Comparison of ENCODE assay signal across 24 mouse cellular contexts in the genomic region with DNA sequence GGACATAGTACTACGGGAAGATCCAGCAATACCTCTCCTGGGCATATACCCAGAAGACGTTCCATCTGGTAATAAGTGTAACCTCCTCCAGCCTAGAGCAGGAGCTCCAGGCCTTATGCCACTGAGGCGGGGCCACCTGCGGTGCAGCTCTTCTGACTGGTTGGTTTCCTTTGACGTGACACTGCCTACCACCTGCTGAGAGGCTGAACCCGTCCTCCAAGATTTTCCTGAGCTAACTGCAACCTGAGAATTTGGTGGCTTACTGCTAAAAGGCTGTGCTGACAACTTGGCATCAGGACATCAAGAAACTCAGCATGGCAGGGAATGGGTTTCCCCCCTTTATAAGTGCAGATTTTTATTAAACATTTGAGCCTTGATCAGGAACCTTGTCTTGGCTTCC. TPM values are rescaled to one million over a fixed set of nuclear protein-coding genes. Genes with fewer than 3 reads are reported as not detected.
"Had no signal": no experiment of that assay in that cellular context is flagged by ENCODE, and none has a peak within 500 bp of the region (broad histone marks: within the 10 kb centered on the region; RNA-seq: fewer than 3 reads in every experiment).

No protein-coding gene starts in this region.

- H3K27me3 ChIP-seq: heart, embryonic 13.5 days; heart, embryonic 15.5 days; intestine, embryonic 15.5 days had no signal

- DNase-seq: gastrocnemius, postnatal 14 days; heart, adult 2 months; heart, postnatal 4 days; kidney, adult 18-20 months; kidney, adult 8-10 months; kidney, postnatal 10 days; kidney, postnatal 4 days; layer of hippocampus, postnatal 36 days; liver; liver, embryonic 13.5 days had no signal

- H3K4me3 ChIP-seq: heart, adult 2 months; heart, embryonic 13.5 days; heart, embryonic 15.5 days; hindbrain, embryonic 10.5 days; hindbrain, embryonic 12.5 days; intestine, embryonic 15.5 days; layer of hippocampus, adult 2 months; limb, embryonic 10.5 days; limb, embryonic 12.5 days; liver, embryonic 13.5 days had no signal

- H3K27ac ChIP-seq: heart, adult 2 months; heart, embryonic 13.5 days; heart, embryonic 15.5 days; hindbrain, embryonic 10.5 days; hindbrain, embryonic 12.5 days; hindbrain, embryonic 14.5 days; intestine, embryonic 15.5 days; layer of hippocampus, adult 2 months; limb, embryonic 10.5 days; limb, embryonic 12.5 days; liver, embryonic 13.5 days had no signal

- H3K36me3 ChIP-seq: heart, embryonic 13.5 days; heart, embryonic 15.5 days; hindbrain, embryonic 10.5 days; hindbrain, embryonic 12.5 days; intestine, embryonic 15.5 days; limb, embryonic 10.5 days; limb, embryonic 12.5 days; liver, embryonic 13.5 days had no signal

- H3K9ac ChIP-seq: heart, embryonic 13.5 days; heart, embryonic 15.5 days; hindbrain, embryonic 12.5 days; hindbrain, embryonic 14.5 days; intestine, embryonic 15.5 days; limb, embryonic 12.5 days; liver, embryonic 13.5 days had no signal

- H3K9me3 ChIP-seq: heart, embryonic 13.5 days; heart, embryonic 15.5 days; hindbrain, embryonic 10.5 days; hindbrain, embryonic 12.5 days; intestine, embryonic 15.5 days; limb, embryonic 10.5 days; limb, embryonic 12.5 days; liver, embryonic 13.5 days had no signal

RNA-seq across cellular contexts. Expression of a gene that starts 39.5 kb away (rescaled TPM):
- total RNA-seq: granulocyte monocyte progenitor cell, adult 5-6 weeks; layer of hippocampus, adult 2 months; layer of hippocampus, postnatal 10 days; layer of hippocampus, postnatal 36 days; left cerebral cortex, postnatal 14 days had no signal
- polyA plus RNA-seq: hindbrain, embryonic 10.5 days; hindbrain, embryonic 14.5 days; inflammation-experienced regulatory T-cells, adult 6 months; liver, embryonic 11.5 days had no signal
